Mouse (Mus musculus) embryonic fibroblast, embryonic 13.5 days (primary cell): ENCODE data around the gene Tor1a.
A peak's percentile ranks its signal among the peaks of the same experiment; 100 is the strongest.

ENCODE experiments used
- CTCF ChIP-seq: IDR thresholded peaks from 2 replicates; pipeline ENCODE4 v1.5.1; 2011; ENCODE audit warnings: mild to moderate bottlenecking, control low read depth, low read length, moderate library complexity, borderline replicate concordance; ENCODE audit not compliant: insufficient read depth
- POLR2A ChIP-seq: IDR thresholded peaks from 2 replicates; pipeline ENCODE4 v1.6.1; 2011; ENCODE audit warnings: low read depth, mild to moderate bottlenecking, control low read depth, low read length, moderate library complexity

- TF ChIP-seq CTCF (no peak), POLR2A (peak; percentile 84)
These were observed at the start of gene Tor1a for GRCm38 (mm10) chr2:30967352-30968327.
